Mouse (Mus musculus) neural tube, embryonic 14.5 days (tissue): ENCODE measurements around the gene Ano2. TPM values are rescaled to one million over a fixed set of nuclear protein-coding genes. Genes with fewer than 3 reads are reported as not detected.

Experiments used
- ATAC-seq: fragments of 200-750 bp; cut with Nextera tagmentation; 2 replicates; pipeline ENCODE4 v1.8.0; 2017; ENCODE audit warnings: low read depth, mild to moderate bottlenecking, moderate TSS enrichment, moderate library complexity
- H3K27ac ChIP-seq: fragments of 300-500 bp; sonication (generic); 2 replicates; pipeline ENCODE4 v1.5.1; 2014; ENCODE audit warnings: low read depth, mild to moderate bottlenecking, control low read depth, low read length, moderate library complexity, mixed read lengths
- H3K27me3 ChIP-seq: fragments of 300-500 bp; sonication (generic); 2 replicates; pipeline ENCODE4 v1.6.1; 2014; ENCODE audit warnings: low read length; ENCODE audit not compliant: control insufficient read depth, insufficient read depth
- H3K36me3 ChIP-seq: fragments of 300-500 bp; sonication (generic); 2 replicates; pipeline ENCODE4 v1.6.1; 2014; ENCODE audit warnings: low read length, mixed read lengths; ENCODE audit not compliant: control insufficient read depth, insufficient read depth
- H3K4me1 ChIP-seq: fragments of 300-500 bp; sonication (generic); 2 replicates; pipeline ENCODE4 v1.6.1; 2014; ENCODE audit warnings: low read length; ENCODE audit not compliant: control insufficient read depth, insufficient read depth
- H3K4me2 ChIP-seq: fragments of 300-500 bp; sonication (generic); 2 replicates; pipeline ENCODE4 v1.6.1; 2014; ENCODE audit warnings: mild to moderate bottlenecking, low read depth, low read length, control low read depth
- H3K4me3 ChIP-seq: fragments of 300-500 bp; sonication (generic); 2 replicates; pipeline ENCODE4 v1.5.1; 2014; ENCODE audit warnings: low read depth, low read length, control low read depth, mixed read lengths
- H3K9ac ChIP-seq: fragments of 300-500 bp; sonication (generic); replicated peaks from 2 replicates; pipeline ENCODE4 v1.6.1; 2014; ENCODE audit warnings: low read depth, mild to moderate bottlenecking, control low read depth, low read length, mixed read lengths
- H3K9me3 ChIP-seq: fragments of 300-500 bp; sonication (generic); 2 replicates; pipeline ENCODE4 v1.6.1; 2016; ENCODE audit warnings: low read length; ENCODE audit not compliant: control insufficient read depth
- WGBS: fragments of 180-500 bp; shearing (Covaris S2); extraction: QIAGEN DNeasy Blood & Tissue Kit; methylation state at CpG from one replicate; pipeline ENCODE4 v1.1.7; 2014; 5-methylcytosine and 5-hydroxymethylcytosine counted together
- polyA plus RNA-seq: library from polyadenylated mRNA; unstranded; fragments of >200 nt; fragmentation: Nextera tagmentation; extraction: Ambion mirVana; gene quantifications from 2 replicates; pipeline ENCODE4 v1.2.1, GENCODE M21; 2014

Gene Ano2
- polyA plus RNA-seq, 1 experiment from 2014 or later, result 0.96 TPM

- 82% methylated on average over 2 of the region's 2 CpGs for WGBS
- Histone ChIP-seq H3K4me2 (no peak overlapping the region), H3K36me3 (no peaks in the 10 kb centered on the region), H3K27ac (no peak overlapping the region), H3K4me3 (no peak overlapping the region), H3K9ac (no peak overlapping the region), H3K9me3 (no peaks in the 10 kb centered on the region), H3K27me3 (no peaks in the 10 kb centered on the region), H3K4me1 (no peaks in the 10 kb centered on the region)
- ATAC-seq, result no peak
Observed at GRCm38 (mm10) chr6:125663906-125664305, 26.3 kb upstream of the Ano2 start.

GRCm38 (mm10) chr6:125671835-125672234, 18.4 kb upstream of the Ano2 start:
- H3K4me3 ChIP-seq, result no peak overlapping the region
- no peaks in the 10 kb centered on the region for H3K4me1 ChIP-seq
- no peak overlapping the region for H3K4me2 ChIP-seq
- no peak overlapping the region for H3K9ac ChIP-seq
- no peaks in the 10 kb centered on the region for H3K9me3 ChIP-seq
- WGBS, result 90% methylated on average over 3 of the region's 3 CpGs
- no peaks in the 10 kb centered on the region for H3K36me3 ChIP-seq
- H3K27me3 ChIP-seq, result no peaks in the 10 kb centered on the region
- no peak for ATAC-seq
- no peak overlapping the region for H3K27ac ChIP-seq

GRCm38 (mm10) chr6:125678492-125678891, 11.7 kb upstream of the Ano2 start:
- H3K4me3 ChIP-seq, result no peak overlapping the region

GRCm38 (mm10) chr6:125680613-125681012, 9.6 kb upstream of the Ano2 start:
- H3K27ac ChIP-seq, result no peak overlapping the region
- ATAC-seq, result peak; percentile 14; the same call in 1 of the 2 replicates
- no peak overlapping the region for H3K4me3 ChIP-seq
- WGBS, result 54% methylated on average over 11 of the region's 11 CpGs
- no peaks in the 10 kb centered on the region for H3K27me3 ChIP-seq
- no peak overlapping the region for H3K4me2 ChIP-seq
- H3K9me3 ChIP-seq, result no peaks in the 10 kb centered on the region
- no peaks in the 10 kb centered on the region for H3K36me3 ChIP-seq
- H3K9ac ChIP-seq, result no peak overlapping the region
- no peaks in the 10 kb centered on the region for H3K4me1 ChIP-seq

More at GRCm38 (mm10) chr6:125678492-125678891, 11.7 kb upstream of the Ano2 start:
- H3K9ac ChIP-seq, result no peak overlapping the region
- no peak overlapping the region for H3K27ac ChIP-seq
- 71% methylated on average over 1 of the region's 1 CpGs for WGBS
- H3K4me2 ChIP-seq, result no peak overlapping the region
- H3K27me3 ChIP-seq, result no peaks in the 10 kb centered on the region
- H3K4me1 ChIP-seq, result no peaks in the 10 kb centered on the region
- no peaks in the 10 kb centered on the region for H3K9me3 ChIP-seq
- no peak for ATAC-seq
- H3K36me3 ChIP-seq, result no peaks in the 10 kb centered on the region

- Histone ChIP-seq H3K4me3 (no peak overlapping the region), H3K9ac (no peak overlapping the region), H3K27me3 (no peaks in the 10 kb centered on the region), H3K36me3 (no peaks in the 10 kb centered on the region), H3K4me1 (no peaks in the 10 kb centered on the region), H3K9me3 (no peaks in the 10 kb centered on the region), H3K4me2 (no peak overlapping the region), H3K27ac (no peak overlapping the region)
- ATAC-seq, result no peak
Observed at GRCm38 (mm10) chr6:125685420-125685819, 4.8 kb upstream of the Ano2 start.

GRCm38 (mm10) chr6:125687986-125688385, 2.2 kb upstream of the Ano2 start:
- H3K36me3 ChIP-seq, result no peaks in the 10 kb centered on the region
- H3K4me2 ChIP-seq, result no peak overlapping the region
- no peaks in the 10 kb centered on the region for H3K9me3 ChIP-seq
- no peak for ATAC-seq
- no peaks in the 10 kb centered on the region for H3K27me3 ChIP-seq
- H3K4me1 ChIP-seq, result no peaks in the 10 kb centered on the region
- H3K4me3 ChIP-seq, result no peak overlapping the region
- no peak overlapping the region for H3K27ac ChIP-seq
- WGBS, result 20% methylated on average over 1 of the region's 1 CpGs
- H3K9ac ChIP-seq, result no peak overlapping the region

GRCm38 (mm10) chr6:125701146-125701545, 10.9 kb downstream of the Ano2 start:
- no peaks in the 10 kb centered on the region for H3K36me3 ChIP-seq
- H3K9me3 ChIP-seq, result no peaks in the 10 kb centered on the region
- WGBS, result 76% methylated on average over 2 of the region's 2 CpGs
- no peak for ATAC-seq
- no peak overlapping the region for H3K27ac ChIP-seq
- no peaks in the 10 kb centered on the region for H3K27me3 ChIP-seq
- no peak overlapping the region for H3K9ac ChIP-seq
- H3K4me1 ChIP-seq, result no peaks in the 10 kb centered on the region
- no peak overlapping the region for H3K4me2 ChIP-seq
- no peak overlapping the region for H3K4me3 ChIP-seq

GRCm38 (mm10) chr6:125711261-125711660, 21.0 kb downstream of the Ano2 start:
- no peak for ATAC-seq
- H3K27me3 ChIP-seq, result no peaks in the 10 kb centered on the region
- no peaks in the 10 kb centered on the region for H3K36me3 ChIP-seq
- H3K9me3 ChIP-seq, result no peaks in the 10 kb centered on the region
- H3K4me3 ChIP-seq, result no peak overlapping the region
- H3K9ac ChIP-seq, result no peak overlapping the region
- H3K4me2 ChIP-seq, result no peak overlapping the region
- no peaks in the 10 kb centered on the region for H3K4me1 ChIP-seq
- H3K27ac ChIP-seq, result no peak overlapping the region
- WGBS, result 92% methylated on average over 16 of the region's 16 CpGs

GRCm38 (mm10) chr6:125726408-125726807, 36.2 kb downstream of the Ano2 start:
- no peak overlapping the region for H3K4me3 ChIP-seq
- no peak overlapping the region for H3K27ac ChIP-seq
- H3K4me1 ChIP-seq, result no peaks in the 10 kb centered on the region
- no peak overlapping the region for H3K9ac ChIP-seq
- no peaks in the 10 kb centered on the region for H3K36me3 ChIP-seq
- H3K9me3 ChIP-seq, result no peaks in the 10 kb centered on the region
- H3K4me2 ChIP-seq, result no peak overlapping the region
- WGBS, result 78% methylated on average over 2 of the region's 2 CpGs
- no peaks in the 10 kb centered on the region for H3K27me3 ChIP-seq
- no peak for ATAC-seq

GRCm38 (mm10) chr6:125727484-125727911, 37.3 kb downstream of the Ano2 start:
- 61% methylated on average over 5 of the region's 5 CpGs for WGBS
- Histone ChIP-seq H3K9me3 (no peaks in the 10 kb centered on the region), H3K27me3 (no peaks in the 10 kb centered on the region), H3K4me3 (no peak overlapping the region), H3K9ac (no peak overlapping the region), H3K4me2 (no peak overlapping the region), H3K4me1 (no peaks in the 10 kb centered on the region), H3K36me3 (no peaks in the 10 kb centered on the region), H3K27ac (no peak overlapping the region)
- no peak for ATAC-seq
